Mouse (Mus musculus) granulocyte monocyte progenitor cell, adult 5-6 weeks (primary cell): Measurements from ENCODE around the gene Asna1. TPM values are rescaled to one million over a fixed set of nuclear protein-coding genes. Genes with fewer than 3 reads are reported as not detected.

Source experiments
- ATAC-seq: replicated peaks from 2 replicates; pipeline ENCODE4 v1.8.0; 2016; ENCODE audit warnings: mild to moderate bottlenecking, moderate TSS enrichment, inconsistent platforms; ENCODE audit not compliant: poor library complexity, severe bottlenecking
- total RNA-seq, 2 experiments: library from RNA; stranded (forward) in 1 of 2; stranded (reverse) in 1 of 2; fragments of 200-712, 200-1000 nt in 1 of 2; fragments of >200 nt in 1 of 2; fragmentation: Nextera tagmentation in 1 of 2; gene quantifications; 2 replicates each; pipeline ENCODE4 v1.2.3; 2014 to 2017

The Asna1 gene
- 73.1 and 73.3 TPM in 2 replicates for total RNA-seq (2014; fragmentation: Nextera tagmentation)
- total RNA-seq (2017), result 74.5 and 91.2 TPM in 2 replicates

DNA sequence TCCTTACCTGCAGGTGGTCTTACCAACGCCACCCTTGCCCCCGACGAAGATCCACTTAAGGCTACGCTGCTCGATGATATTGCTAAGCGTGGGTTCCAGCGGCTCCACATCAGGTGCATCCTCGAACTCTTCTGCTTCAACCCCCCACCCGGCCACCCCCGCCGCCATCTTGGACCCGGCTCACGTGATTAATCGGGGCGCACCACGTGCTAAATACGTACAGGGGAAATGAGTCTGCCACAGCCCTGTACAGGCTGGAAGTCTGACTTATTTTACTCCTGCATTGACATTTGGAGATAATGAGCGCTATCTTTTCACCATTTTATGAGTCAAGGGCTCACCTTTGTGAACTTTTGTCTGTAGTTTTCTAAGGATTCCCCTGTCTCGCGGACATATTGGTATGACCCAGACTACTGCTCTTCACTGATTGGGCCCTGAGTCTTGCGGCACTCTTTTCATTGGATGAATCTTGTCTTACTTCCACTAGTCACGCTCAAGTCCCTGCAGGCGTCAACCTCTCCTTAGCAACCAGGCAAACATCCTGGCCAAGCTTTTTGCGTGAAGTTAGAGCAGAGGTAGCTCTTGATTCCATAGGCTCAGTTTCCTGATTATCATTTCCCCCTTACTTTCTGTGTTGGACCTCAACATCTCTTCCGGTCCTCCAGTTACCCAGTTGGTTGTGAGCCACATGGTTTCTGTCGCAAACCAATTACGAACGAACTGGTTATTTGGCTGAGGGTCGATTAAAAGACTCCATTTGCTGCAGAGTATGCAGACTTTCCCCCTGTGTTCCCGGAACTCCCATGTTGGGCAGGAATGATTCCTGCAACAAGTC, at the start of gene Asna1:
TSS of gene Asna1 (minus strand) at position 184 of the 835 bp plus-strand sequence.
- peak; percentile 77 for ATAC-seq

DNA sequence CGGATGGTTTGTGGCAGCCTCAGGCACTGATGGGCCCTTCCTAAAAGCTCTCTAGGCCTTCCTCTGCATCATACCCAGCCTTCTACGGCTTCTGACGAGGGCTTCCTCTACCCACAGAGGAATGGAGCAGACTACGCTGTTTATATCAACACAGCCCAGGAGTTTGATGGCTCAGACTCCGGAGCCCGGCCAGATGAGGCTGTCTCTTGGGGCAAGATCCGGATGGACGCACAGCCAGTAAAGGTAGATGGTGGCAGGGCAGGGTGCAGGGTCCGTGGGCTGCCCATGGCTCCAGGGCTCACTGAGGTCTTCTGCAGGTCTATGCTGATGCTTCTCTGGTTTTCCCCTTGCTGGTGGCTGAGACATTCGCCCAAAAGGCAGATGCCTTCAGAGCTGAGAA, 49.5 kb upstream of the Asna1 start:
- ATAC-seq, result no peak

DNA sequence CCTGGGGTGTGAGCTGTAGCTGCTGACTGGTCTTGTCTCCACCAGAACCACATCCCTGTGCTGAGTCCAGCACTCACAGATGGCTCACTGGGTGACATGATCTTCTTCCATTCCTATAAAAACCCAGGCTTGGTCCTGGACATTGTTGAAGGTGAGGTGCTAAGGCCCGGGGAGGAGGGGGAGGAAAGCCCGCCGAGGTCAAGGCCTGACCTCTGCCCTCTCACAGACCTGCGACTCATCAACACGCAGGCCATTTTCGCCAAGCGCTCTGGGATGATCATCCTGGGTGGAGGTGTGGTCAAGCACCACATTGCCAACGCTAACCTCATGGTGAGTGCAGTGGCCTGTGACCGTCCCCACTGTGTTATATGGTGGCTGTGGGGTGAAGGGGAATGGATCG, 49.1 kb upstream of the Asna1 start:
- no peak for ATAC-seq

- no peak for ATAC-seq
Measured at GRCm38 (mm10) chr8:85073041-85073612, 48.0 kb upstream of the Asna1 start.

DNA sequence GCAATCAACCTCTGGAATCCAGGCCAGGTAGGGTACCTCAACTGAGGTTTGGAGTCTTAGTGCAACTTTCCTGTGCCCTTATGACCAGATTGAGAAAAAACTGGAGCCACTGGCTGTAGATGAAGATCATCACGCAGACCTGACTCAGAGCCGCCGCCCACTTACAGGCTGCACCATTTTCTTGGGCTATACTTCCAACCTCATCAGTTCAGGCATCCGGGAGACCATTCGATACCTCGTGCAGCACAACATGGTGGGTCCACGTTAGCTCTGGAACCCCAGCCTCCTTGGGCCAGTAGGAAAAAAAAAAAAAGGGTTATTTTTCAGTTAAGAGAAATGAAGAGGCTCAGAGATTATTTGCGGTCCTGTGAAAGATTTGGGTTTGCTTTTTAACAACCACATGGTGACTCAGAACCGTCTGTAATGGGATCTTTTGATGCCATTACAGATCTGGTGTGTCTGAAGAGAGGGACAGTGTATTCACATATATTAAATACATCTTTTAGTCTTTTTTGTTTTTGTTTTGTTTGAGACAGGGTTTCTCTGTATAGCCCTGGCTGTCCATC, 47.4 kb upstream of the Asna1 start:
- no peak for ATAC-seq

DNA sequence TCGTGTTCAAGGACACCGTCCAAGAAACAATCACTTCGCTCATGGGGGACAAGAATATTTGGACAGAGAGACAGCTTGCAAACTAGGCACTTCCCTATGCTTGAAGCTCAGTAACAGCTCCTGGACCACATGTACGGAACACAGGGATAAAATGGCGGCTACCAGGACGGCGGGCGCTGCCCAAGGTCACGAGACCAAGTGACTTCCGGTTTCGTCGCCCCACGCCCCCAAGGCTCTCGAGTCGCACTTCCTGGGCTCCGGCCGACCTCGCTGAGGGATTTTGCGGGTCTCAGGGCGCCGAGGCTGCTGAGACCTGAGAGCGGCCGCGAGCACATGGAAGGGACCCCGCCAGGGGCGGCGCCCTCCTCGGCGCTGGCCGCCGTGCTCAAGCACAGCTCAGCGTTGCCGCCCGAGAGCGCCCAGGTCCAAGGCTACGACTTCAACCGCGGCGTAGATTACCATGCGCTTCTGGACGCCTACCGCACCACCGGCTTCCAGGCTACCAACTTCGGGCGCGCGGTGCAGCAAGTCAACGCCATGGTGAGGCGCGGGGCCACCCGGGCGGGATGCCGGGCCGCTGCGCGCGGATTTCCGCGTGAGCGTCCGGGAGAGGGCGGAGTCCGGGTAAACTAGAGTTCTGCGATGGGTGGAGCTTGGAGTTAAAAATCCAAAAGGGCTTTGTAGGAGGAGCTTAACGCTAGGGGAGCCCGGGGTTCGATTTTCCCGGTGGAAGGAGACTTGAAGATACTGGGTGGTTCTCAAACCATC, 46.6 kb upstream of the Asna1 start, which contains the start of gene Dhps:
TSS of gene Dhps (plus strand) at position 244 of the 768 bp plus-strand sequence.
- peak; percentile 87 for ATAC-seq

DNA sequence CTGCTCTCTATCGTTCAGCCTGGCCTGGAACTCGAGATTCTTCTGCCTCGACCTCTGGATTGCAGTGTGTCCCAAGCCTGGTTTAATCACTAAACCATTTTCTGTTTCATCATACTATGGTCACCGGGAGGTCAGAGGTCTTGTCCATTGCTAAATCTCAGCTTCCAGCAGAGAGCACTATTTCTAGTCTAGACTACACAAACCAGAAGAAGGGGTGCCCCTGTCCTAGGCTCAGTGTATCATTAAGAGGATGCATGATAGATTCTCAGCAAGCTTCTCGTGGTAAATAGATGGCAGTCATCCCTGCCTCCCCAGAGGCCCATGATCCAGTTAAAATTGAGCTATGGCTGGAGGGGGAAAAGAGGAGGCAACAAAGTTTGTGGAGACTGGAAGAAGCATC, 46.0 kb upstream of the Asna1 start:
- peak; percentile 26 for ATAC-seq

DNA sequence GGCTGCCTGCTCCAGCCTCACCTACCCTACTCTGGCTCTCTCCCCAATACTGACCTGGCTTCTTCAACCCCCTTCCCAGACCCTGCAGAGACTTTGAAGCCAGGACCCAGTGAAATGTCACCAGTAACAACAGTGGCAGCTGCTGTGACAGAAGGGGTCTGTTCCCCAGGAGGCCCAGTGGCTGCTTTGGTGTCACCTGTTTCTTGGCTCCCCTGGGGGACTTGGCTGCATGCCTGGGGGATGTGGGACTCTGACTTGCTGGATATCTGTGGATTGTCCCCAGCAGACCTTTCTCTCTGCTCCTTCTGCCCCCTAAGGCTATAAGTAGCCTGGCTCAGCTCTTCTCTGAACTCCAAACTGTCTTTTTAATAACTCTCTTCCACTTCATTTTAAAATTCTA, 42.9 kb upstream of the Asna1 start, which contains the start of gene Gm5741:
TSS of gene Gm5741 (minus strand) at position 1 of the 400 bp plus-strand sequence.
- ATAC-seq, result no peak

DNA sequence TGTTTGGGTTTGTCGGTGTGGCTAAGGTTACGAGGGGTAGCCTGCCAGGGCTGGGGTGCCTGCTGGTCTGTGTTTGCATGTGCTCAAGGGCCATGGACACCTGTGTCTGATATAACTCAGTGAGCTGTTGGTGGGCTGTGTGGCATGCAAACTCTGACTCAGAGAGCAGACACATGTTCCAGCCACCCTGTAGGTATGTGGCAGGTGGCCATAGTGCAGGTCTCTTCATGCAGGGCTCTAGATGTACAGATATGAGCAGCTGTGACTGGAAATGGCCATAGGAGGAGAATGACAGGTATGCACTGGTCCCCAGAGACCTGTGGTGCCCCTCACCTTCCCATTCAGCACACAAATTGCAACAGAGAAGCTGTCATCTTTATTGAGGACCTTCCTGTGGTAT, 42.1 kb upstream of the Asna1 start:
- ATAC-seq, result no peak

DNA sequence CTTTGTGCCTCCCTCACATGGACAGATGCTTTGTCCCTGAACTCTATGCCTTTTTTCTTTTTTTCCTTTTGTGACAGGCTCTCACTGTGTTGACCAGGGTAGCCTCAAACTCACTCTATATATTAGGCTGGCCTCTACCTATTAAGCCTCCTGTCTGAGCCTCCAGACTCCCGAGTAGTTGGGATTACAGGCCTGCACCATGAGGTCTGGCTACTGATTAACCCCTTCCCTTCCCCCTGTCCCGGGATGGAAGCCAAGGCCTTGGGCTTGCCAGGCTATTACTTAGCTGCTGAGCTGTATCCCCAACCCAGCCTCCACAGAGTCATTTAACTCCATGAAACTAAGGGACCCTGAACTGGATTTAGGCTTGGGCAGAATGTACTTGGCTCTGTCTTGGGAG, 40.1 kb upstream of the Asna1 start:
- no peak for ATAC-seq

GRCm38 (mm10) chr8:85062603-85063002, 37.5 kb upstream of the Asna1 start:
- ATAC-seq, result no peak

GRCm38 (mm10) chr8:85059879-85060616, 35.0 kb upstream of the Asna1 start, which contains the start of gene Fbxw9:
Gene Fbxw9 (plus strand): TSS chr8:85060055.
- peak; percentile 92 for ATAC-seq

DNA sequence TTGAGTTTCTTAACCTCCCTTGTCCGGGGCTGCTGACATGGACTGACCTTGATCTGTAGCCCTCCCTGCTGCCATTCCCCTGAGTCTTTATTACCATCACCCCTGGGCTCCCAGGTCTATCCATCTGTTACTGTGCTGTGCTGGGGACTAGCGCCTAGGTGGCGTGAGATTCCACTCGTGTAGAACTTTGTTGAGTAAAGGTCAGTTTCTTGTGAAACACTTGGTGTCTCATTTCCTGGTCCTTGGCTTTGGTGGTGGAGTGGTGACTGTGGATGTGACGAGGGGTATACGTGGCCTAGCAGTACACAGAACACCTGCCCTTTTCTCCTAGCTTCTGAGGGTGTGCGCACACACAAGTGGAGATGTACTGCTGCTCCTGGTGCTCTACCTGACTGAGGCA, 32.3 kb upstream of the Asna1 start:
- no peak for ATAC-seq

DNA sequence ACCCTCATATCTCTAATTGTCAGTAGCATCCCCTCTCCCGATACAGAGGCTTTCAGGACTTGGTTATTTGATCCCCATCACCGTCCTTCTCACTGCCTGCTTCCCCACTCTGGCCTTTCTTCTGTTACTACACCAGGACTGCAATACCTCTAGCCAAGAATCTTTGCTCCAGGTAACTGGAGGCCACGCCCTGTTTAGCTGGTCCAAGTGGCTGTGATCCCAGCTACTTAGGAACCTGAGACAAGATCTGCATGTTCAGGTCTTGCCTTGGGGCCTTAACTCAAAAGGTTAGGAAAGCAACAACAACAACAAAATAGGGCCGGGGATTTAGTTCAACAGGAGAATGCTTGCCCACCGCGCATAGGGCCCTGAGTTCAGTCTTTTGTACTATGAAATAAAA, 18.5 kb upstream of the Asna1 start:
- no peak for ATAC-seq

- ATAC-seq, result peak; percentile 39
Measured at GRCm38 (mm10) chr8:85037681-85038531, 12.8 kb upstream of the Asna1 start.

GRCm38 (mm10) chr8:85037366-85037680, 12.2 kb upstream of the Asna1 start:
- peak; percentile 24 for ATAC-seq

GRCm38 (mm10) chr8:85036718-85037365, 11.8 kb upstream of the Asna1 start, which contains the start of gene Tnpo2:
Gene Tnpo2 (plus strand): TSS chr8:85036915.
- peak; percentile 68 for ATAC-seq

DNA sequence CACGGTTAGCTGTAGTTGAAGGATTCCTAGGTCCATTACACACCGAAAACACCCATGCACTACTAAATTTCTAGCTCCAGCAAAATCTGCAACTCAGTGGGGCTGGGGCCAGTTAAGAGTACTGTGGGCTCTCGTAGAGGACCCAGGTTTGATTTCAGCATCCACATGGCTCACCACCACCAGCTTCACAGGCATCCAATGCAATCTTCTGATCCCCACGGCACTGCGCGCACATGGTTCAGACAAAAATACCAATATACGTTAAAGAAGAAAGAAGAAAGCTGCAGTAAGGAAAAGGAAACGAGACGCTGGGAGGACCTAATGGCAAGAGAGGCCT, 11.3 kb upstream of the Asna1 start:
- no peak for ATAC-seq
